Mouse (Mus musculus): ENCODE data around the gene F2rl1.

GRCm38 (mm10) chr13:95531273-95532045 lies 6.4 kb upstream of the F2rl1 start:
- TF ChIP-seq CTCF (IDR thresholded peaks at IDR 0.05; ENCODE audit: borderline replicate concordance, insufficient read depth, low read depth, low read length) = no peak
- TF ChIP-seq POLR2A (IDR thresholded peaks at IDR 0.05; ENCODE audit: borderline replicate concordance, insufficient read depth, low read length) = no peak
